Mouse (Mus musculus): ENCODE results near the gene Sh3gl2.

DNA sequence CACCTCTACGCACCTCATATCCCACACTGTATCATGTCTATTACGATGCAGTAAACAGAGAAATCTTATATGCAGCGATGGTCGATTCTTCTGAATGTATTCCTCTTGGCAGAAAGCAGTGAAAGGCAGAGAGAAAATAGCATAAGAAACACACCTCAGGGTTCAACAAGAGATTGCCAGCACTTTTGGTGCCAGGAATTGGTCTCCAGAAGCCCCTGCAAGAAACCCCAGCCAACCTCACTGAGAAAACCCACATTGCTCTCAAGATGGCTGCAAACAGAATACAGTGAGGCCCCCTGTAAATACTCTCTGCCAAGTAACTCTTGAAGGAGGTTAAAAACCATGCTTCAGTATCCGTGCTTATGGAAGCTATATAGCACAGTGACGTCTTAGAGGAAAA, 141.0 kb downstream of the Sh3gl2 start:
- TF ChIP-seq CTCF (IDR thresholded peaks at IDR 0.05; ENCODE audit: low read depth, low read length) = no peak
- TF ChIP-seq GATA1 (IDR thresholded peaks at IDR 0.05; ENCODE audit: borderline replicate concordance, low read length) = no peak
